Mouse (Mus musculus) kidney, adult 2 months (tissue): ENCODE measurements around the gene Xrcc6.

ENCODE experiments used
- CTCF ChIP-seq: fragments of 200-500 bp; conservative IDR thresholded peaks from 2 replicates; pipeline ENCODE4 v1.5.1; 2011; ENCODE audit warnings: low read depth, mild to moderate bottlenecking, control low read depth, low read length, moderate library complexity, mixed read lengths; ENCODE audit not compliant: insufficient read depth, insufficient read length
- POLR2A ChIP-seq: fragments of 200-500 bp; IDR thresholded peaks from one replicate; pipeline ENCODE4 v1.6.1; 2011; ENCODE audit warnings: low read depth, low read length, control low read depth

GRCm38 (mm10) chr15:82052544-82052943 is 64.9 kb downstream of the Xrcc6 start:
- TF ChIP-seq CTCF (no peak), POLR2A (no peak)
